Mouse (Mus musculus): ENCODE data around the gene Dgcr2. TPM values are rescaled to one million over a fixed set of nuclear protein-coding genes. Genes with fewer than 3 reads are reported as not detected.

Dgcr2 gene
- polyA plus RNA-seq, 1 experiment from 2014 or later = 47.9 TPM

Other genes starting within 250 kb of the Dgcr2 start
- gene Med15, start 165.7 kb downstream of the Dgcr2 start, polyA plus RNA-seq (2014; fragmentation: Nextera tagmentation; extraction: Ambion mirVana) = 44.8 and 46.7 TPM in 2 replicates
- gene Klhl22, start 138.9 kb downstream of the Dgcr2 start, polyA plus RNA-seq (2014; fragmentation: Nextera tagmentation; extraction: Ambion mirVana) = 47.5 and 49.3 TPM in 2 replicates
- gene Scarf2, start 101.3 kb downstream of the Dgcr2 start, polyA plus RNA-seq (2014; fragmentation: Nextera tagmentation; extraction: Ambion mirVana) = 5.8 and 6.9 TPM in 2 replicates
- gene B830017H08Rik, start 65.4 kb downstream of the Dgcr2 start, polyA plus RNA-seq (2014; fragmentation: Nextera tagmentation; extraction: Ambion mirVana) = not detected in 2 replicates
- gene Car15, start 60.2 kb downstream of the Dgcr2 start, polyA plus RNA-seq (2014; fragmentation: Nextera tagmentation; extraction: Ambion mirVana) = 1.1 and 1.9 TPM in 2 replicates
- 0.18 and 0.25 TPM in 2 replicates for gene Gm20518, start 6.9 kb downstream of the Dgcr2 start, polyA plus RNA-seq (2014; fragmentation: Nextera tagmentation; extraction: Ambion mirVana)
- gene Tssk1, start 4.3 kb downstream of the Dgcr2 start, polyA plus RNA-seq (2014; fragmentation: Nextera tagmentation; extraction: Ambion mirVana) = not detected in 2 replicates
- gene Tssk2, start 75 bp upstream of the Dgcr2 start, polyA plus RNA-seq (2014; fragmentation: Nextera tagmentation; extraction: Ambion mirVana) = 0.12 TPM in 1 of 2 replicates, not detected in the other
- 24.4 and 26.4 TPM in 2 replicates for gene Ess2, start 12.8 kb upstream of the Dgcr2 start, polyA plus RNA-seq (2014; fragmentation: Nextera tagmentation; extraction: Ambion mirVana)
- 0.21 and 0.29 TPM in 2 replicates for gene Gsc2, start 16.5 kb upstream of the Dgcr2 start, polyA plus RNA-seq (2014; fragmentation: Nextera tagmentation; extraction: Ambion mirVana)
- gene Slc25a1, start 29.7 kb upstream of the Dgcr2 start, polyA plus RNA-seq (2014; fragmentation: Nextera tagmentation; extraction: Ambion mirVana) = 138 and 140 TPM in 2 replicates
- gene Vpreb2, start 81.9 kb upstream of the Dgcr2 start, polyA plus RNA-seq (2014; fragmentation: Nextera tagmentation; extraction: Ambion mirVana) = not detected in 2 replicates
- 74.1 and 79.8 TPM in 2 replicates for gene Dgcr6, start 154.3 kb upstream of the Dgcr2 start, polyA plus RNA-seq (2014; fragmentation: Nextera tagmentation; extraction: Ambion mirVana)
- gene Prodh, start 191.6 kb upstream of the Dgcr2 start, polyA plus RNA-seq (2014; fragmentation: Nextera tagmentation; extraction: Ambion mirVana) = 16.5 and 19.1 TPM in 2 replicates
- 0.96 and 1.1 TPM in 2 replicates for gene Rtn4r, start 229.1 kb upstream of the Dgcr2 start, polyA plus RNA-seq (2014; fragmentation: Nextera tagmentation; extraction: Ambion mirVana)

Measured in liver, embryonic 11.5 days (tissue).